Mouse (Mus musculus) thymus, postnatal 4 days (tissue): Measurements from ENCODE around the gene Pak6.

Experiments used
- DNase-seq: peaks from one replicate; pipeline ENCODE4 v3.0.0; 2021

Gene Pak6

DNA sequence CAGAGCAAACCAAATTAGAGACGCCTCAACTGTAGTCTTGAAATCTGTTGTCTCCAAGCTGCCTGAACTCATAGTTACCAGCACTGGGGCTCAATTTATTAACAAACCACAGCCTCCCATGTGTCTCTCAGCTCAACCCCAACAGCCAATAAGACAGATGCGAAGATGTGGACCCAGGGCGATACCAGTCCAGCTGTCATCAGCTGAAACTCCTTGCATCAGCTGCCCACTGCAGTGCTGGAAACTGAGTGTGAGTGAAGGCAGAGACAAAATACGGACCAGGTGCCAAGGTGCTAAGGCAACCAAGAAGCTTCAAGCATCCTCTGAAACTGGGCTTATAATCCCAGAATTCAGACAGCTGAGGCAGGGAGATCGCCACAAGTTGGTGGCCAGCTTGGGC is 68.9 kb downstream of the Pak6 start:
- no peak for DNase-seq

DNA sequence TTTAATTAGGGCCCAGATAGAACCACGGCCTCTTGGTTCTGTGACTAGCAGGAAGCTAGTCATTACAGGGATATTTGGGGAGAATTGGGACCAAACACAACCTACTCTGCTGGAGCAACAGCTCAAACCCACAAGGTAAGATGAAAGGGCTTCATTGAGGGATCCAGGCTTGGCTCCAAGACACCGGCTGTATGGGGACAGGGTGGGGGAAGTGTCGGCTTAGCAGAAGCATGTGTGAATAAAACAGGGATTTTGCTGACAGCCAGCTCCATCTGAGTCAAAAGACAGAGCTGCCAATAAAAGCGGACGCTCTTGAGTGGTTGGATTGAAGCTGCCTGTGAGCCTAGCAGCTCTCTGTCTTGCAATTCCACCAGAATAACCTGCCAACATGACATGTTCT is 70.2 kb downstream of the Pak6 start:
- no peak for DNase-seq

DNA sequence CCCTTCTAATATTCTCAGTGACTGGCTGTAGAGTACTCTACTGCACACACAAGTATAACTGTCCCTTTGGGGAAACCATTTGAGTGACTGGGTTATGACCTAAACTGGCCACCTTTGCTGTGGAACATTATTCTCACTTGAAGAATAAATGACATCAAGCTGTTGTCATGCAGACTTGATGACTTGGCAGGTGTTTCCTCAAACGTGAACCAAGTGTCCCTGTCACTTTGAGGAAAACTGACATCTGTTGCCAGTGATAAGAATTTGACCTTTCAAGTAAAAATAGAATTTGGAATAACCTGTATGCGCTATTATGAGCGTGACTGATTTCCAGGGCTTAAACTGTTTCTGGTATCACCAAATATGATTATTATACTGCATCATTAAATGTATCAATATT is 77.2 kb downstream of the Pak6 start:
- DNase-seq: no peak

DNA sequence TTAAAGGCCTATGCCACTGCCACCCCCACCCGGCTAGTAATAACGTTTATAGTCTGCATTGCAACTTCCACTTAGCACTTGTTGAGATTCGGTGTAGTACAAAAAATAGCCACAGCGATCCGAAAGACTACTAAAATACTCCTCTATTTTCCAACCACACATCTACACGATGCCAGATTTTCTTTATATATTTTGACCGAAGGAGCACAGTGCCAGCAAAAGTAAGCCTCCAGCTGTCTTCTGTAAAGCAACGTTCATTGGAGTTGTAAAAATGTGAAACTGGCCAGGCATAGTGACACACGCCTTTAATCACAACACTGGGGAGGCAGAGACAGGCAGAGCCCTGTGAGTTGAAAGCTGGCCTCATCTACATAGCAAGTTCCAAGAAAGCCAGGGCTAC is 78.1 kb downstream of the Pak6 start:
- no peak for DNase-seq

DNA sequence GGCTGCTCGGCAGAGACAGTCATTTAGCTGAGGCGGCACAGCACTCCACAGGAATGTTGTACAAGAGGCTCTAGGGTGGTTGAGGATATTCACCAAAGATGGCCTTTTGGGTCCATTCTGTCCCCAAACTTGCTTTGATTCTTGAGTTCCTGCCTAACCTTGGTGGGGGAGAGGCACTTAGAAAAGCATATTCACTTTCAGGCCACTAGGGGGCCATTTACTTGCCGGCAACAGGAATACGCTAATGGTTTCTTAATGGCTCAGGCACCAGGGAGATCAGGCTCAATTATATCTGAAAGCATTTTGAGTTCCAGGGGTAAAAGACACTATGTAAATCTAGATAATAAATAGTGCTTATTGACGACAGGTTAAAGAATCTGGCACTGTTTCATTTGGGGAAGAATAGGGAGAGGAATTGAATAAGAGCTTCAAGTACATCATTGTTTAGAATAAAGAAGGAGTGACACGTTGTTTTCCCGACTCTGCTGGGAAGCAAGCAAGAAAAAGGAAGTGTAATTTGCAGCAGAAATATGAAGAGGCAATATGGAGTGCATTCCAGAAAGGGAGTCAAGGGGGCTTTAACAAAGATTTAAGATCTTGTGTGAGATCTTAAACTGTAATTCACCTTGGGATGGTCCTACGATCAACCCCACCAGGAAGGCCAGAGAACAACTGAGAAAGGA is 80.3 kb downstream of the Pak6 start:
- no peak for DNase-seq

DNA sequence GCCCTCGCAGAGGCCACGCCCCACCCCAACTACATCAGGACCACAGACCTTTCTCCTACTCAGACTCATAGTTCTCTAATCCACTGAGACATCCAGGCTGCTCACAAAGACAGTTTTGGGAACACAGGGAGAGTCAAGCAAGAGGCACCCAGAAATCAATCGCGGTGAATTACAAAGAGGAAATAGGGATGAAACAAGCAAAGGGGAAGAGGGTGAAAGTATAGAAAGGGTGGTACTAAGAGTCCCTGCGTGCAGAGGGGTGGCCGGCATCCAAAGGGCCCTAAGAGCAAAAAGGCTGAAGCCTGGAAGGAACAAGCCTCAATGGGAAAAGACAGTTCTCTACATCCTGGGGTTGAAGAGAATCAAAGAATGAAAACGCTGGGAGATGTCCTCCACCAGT is 81.5 kb downstream of the Pak6 start:
- no peak for DNase-seq

DNA sequence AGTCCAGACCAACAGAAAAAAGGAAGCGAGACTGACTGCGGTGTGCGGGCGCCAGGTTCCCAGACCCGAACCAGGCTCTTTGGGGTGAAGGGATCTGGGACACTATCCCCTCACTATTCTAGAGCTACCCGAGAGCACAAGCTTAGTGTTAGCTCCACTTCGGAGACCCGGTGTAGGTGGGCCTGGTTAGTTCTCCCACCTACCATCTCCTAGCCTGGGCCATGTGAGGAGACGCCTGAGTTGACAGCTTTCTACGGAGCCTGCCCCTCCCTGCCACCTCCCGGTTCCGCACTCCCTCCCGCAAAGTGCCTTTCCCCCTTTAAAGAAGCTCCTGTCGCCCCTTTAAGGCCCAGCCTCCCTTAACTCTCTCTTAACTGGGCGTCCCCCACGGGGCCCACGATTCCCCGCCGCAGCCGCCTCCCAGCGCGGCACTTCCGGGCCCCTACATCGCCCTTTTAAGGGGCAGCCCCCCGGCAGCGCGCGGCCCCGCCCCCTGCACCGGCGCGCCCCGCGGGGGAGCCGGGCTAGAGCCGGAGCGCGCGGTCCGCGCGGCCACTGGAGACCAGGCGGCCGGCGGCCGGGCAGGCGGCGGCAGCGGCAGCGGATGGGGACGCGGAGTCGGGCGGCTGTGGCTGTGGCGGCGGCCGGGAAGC is 82.3 kb downstream of the Pak6 start, which contains the start of gene Inafm2:
Inafm2 (plus strand) TSS at position 527 of the 653 bp plus-strand sequence.
- peak; percentile 93 for DNase-seq

DNA sequence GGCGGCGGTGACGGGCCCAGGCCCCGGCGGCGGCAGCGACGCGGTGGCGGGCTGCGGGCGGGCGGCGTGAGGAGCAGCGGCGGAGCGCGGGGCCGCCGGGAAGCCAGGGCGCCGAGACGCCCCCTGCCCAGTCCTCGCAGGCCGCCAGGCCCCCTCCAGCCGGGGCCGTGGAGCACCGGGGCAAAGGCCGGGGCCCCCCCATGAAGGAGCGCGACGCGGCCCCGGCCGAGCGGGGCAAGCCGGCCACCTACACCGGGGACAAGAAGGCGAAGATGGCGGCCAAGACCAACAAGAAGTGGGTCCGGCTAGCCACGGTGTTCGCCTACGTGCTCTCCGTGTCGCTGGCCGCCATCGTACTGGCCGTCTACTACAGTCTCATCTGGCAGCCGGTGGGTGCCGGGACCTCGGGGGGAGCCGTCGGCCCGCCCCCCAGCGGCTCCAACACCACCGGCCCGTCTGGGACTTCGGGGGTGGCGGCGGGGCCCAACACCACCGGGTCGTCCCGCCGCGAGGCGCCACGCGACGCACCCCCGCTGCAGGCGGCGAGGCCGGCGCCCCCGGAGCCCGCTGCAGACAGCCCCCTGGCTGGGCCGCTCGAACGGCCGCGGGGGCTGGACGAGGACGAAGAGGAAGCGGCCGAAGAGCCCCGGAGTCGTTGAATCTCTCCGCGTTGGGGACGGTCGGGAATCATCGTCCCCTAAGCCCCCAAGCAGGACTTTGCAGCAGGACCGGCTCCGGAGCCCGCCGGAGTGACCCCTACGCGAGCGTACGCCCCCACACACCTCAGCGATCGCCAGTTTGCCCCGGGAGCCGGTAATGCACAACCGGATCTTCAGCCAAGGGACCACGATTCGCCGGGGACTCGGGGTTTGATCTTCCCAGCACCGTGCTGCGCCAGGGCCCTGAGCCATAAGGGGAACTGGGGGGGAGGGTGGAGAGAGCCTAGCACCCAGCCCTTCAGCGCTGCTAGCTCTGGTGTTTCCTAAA is 83.1 kb downstream of the Pak6 start:
- peak; percentile 68 for DNase-seq

DNA sequence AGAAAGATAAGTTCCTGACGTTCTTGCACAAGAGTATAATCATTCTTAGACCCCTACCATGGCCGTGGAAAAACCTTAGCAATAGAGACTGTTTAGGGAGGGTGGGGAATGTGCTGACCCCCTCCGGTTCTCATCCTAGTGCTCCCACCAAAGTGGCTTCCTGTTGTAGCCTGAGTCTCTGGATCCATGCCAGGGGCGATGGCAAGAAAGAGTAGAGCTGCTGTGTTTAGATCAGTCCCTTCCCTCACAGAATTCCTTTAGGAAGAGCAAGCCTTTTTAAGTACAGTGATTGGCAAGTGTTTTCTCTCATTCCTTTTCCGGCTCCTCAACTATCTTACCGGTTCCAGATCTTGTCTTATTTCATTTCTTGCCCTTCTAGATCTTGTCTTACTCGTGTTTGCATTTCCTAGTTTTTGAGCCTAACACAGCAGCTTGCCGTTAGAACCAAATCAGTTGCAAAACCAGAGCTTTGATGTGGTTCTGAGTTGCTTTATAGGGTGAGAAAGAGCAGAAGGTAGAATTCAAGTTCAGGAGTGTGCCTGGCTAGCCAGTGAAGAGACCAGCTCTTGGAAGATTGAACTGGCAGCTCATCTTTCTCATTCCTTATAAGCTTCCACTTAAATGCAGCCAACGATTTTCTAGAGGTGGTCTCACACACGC is 84.3 kb downstream of the Pak6 start:
- no peak for DNase-seq
